Mouse (Mus musculus) forebrain, embryonic 13.5 days (tissue): ENCODE results near the gene Clk1. TPM values are rescaled to one million over a fixed set of nuclear protein-coding genes. Genes with fewer than 3 reads are reported as not detected.

Source experiments
- ATAC-seq: fragments of 200-750 bp; cut with Nextera tagmentation; 2 replicates; pipeline ENCODE4 v1.8.0; 2017
- H3K27ac ChIP-seq: fragments of 300-500 bp; sonication (generic); 2 replicates; pipeline ENCODE4 v1.5.1; 2015; ENCODE audit warnings: inconsistent platforms, mild to moderate bottlenecking, moderate library complexity
- H3K27me3 ChIP-seq: fragments of 300-500 bp; sonication (generic); 2 replicates; pipeline ENCODE4 v1.6.1; 2015; ENCODE audit warnings: mild to moderate bottlenecking, inconsistent platforms
- H3K36me3 ChIP-seq: fragments of 300-500 bp; sonication (generic); 2 replicates; pipeline ENCODE4 v1.6.1; 2015; ENCODE audit warnings: mild to moderate bottlenecking, inconsistent platforms; ENCODE audit not compliant: poor library complexity, severe bottlenecking
- H3K4me1 ChIP-seq: fragments of 300-500 bp; sonication (generic); 2 replicates; pipeline ENCODE4 v1.6.1; 2015; ENCODE audit warnings: inconsistent platforms
- H3K4me2 ChIP-seq: fragments of 300-500 bp; sonication (generic); 2 replicates; pipeline ENCODE4 v1.6.1; 2015; ENCODE audit warnings: inconsistent platforms, mild to moderate bottlenecking, moderate library complexity
- H3K4me3 ChIP-seq: fragments of 300-500 bp; sonication (generic); 2 replicates; pipeline ENCODE4 v1.5.1; 2015; ENCODE audit warnings: mild to moderate bottlenecking, inconsistent platforms
- H3K9ac ChIP-seq: fragments of 300-500 bp; sonication (generic); 2 replicates; pipeline ENCODE4 v1.6.1; 2015; ENCODE audit warnings: mild to moderate bottlenecking, inconsistent platforms
- H3K9me3 ChIP-seq: fragments of 300-500 bp; sonication (generic); replicated peaks from 2 replicates; pipeline ENCODE4 v1.6.1; 2016; ENCODE audit warnings: inconsistent platforms
- WGBS: fragments of 180-500 bp; shearing (Covaris S2); methylation state at CpG from one replicate; pipeline ENCODE4 v1.1.7; 2015; 5-methylcytosine and 5-hydroxymethylcytosine counted together
- polyA plus RNA-seq: library from polyadenylated mRNA; unstranded; fragments of >200 nt; fragmentation: Nextera tagmentation; extraction: Ambion mirVana; gene quantifications from 2 replicates; pipeline ENCODE4 v1.2.1, GENCODE M21; 2015

The Clk1 gene
- polyA plus RNA-seq, 1 experiment from 2014 or later, result 165 TPM

DNA sequence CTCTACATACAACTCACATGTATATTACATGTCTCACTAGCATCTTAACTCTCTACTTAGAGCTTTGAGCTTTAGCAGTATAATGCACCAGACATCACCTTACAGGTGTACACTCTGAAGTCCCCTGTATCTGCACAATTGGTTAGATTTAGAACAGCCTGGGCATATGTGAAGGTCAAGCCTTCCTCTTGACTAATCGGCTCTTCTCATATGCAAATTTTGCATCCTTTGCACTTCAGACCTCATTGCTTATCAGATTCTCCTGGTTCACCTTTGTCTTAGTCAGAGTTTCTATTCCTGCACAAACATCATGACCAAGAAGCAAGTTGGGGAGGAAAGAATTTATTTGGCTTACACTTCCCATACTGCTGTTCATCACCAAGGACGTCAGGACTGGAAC lies 54.1 kb downstream of the Clk1 start:
- WGBS, result 82% methylated on average over 2 of the region's 2 CpGs
- Histone ChIP-seq H3K4me1 (no peaks in the 10 kb centered on the region), H3K4me2 (no peak overlapping the region), H3K9ac (no peak overlapping the region), H3K27me3 (no peaks in the 10 kb centered on the region), H3K4me3 (no peak overlapping the region), H3K36me3 (no peaks in the 10 kb centered on the region), H3K27ac (no peak overlapping the region), H3K9me3 (no peaks in the 10 kb centered on the region)
- no peak for ATAC-seq

DNA sequence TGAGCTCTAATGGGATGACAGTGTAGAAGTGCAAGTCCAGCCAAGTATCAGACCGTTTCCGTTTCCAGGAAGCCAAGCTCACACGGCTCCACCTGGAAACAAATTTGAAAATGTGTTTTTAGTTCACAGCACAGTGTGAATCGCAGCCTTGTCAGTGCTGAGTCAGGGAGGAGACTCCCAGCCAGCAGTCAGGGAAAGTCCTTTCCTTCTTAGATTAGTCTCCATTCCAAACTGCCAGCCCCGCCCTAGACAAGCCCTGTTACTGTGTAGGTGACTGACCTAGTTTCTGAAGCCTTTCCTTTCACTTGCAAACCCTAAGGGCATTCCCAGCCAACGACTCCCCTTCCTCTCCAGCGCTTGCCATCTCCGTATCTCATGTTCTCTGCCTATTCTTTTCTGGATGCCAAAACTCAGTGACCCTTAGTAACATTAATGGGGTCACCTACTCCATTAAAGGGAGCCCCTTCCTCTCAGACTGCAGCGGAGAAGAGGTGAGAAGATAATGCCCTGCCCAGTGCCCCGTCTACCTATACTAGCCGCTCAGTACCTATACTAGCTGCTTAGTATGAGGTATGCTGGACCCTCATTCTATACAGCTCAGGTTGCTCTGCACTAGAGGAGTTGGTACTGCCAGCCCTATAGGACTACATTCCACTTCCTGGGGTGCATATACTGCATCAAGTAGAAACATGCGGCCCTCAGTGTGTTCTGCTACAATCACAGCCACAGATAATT lies 57.0 kb downstream of the Clk1 start:
- no peaks in the 10 kb centered on the region for H3K27me3 ChIP-seq
- H3K9me3 ChIP-seq, result no peaks in the 10 kb centered on the region
- WGBS, result 87% methylated on average over 12 of the region's 12 CpGs
- H3K4me2 ChIP-seq, result no peak overlapping the region
- H3K27ac ChIP-seq, result no peak overlapping the region
- no peak overlapping the region for H3K4me3 ChIP-seq
- no peaks in the 10 kb centered on the region for H3K4me1 ChIP-seq
- no peaks in the 10 kb centered on the region for H3K36me3 ChIP-seq
- ATAC-seq, result no peak
- no peak overlapping the region for H3K9ac ChIP-seq

DNA sequence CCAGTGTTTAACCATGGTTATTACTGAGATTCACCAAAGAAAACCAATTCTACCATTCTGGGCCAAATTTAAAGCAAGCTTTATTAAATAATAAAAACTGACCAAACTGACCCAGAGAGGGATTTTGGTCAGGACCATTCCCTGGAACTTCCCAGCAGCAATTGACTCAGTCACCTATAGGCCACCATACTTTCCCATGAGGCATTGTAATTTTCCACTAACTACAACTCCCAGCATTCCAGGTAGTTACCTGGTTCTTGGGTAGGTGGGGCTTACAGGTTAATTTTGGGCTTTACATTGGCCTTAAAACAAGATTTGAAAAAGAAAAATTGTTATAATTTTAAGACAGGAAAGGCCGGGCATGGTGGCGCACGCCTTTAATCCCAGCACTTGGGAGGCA lies 58.0 kb downstream of the Clk1 start:
- H3K27me3 ChIP-seq, result no peaks in the 10 kb centered on the region
- H3K9me3 ChIP-seq, result no peaks in the 10 kb centered on the region
- no peak overlapping the region for H3K9ac ChIP-seq
- H3K27ac ChIP-seq, result no peak overlapping the region
- ATAC-seq, result no peak
- no peaks in the 10 kb centered on the region for H3K36me3 ChIP-seq
- H3K4me2 ChIP-seq, result no peak overlapping the region
- 97% methylated on average over 3 of the region's 3 CpGs for WGBS
- no peak overlapping the region for H3K4me3 ChIP-seq
- no peaks in the 10 kb centered on the region for H3K4me1 ChIP-seq

DNA sequence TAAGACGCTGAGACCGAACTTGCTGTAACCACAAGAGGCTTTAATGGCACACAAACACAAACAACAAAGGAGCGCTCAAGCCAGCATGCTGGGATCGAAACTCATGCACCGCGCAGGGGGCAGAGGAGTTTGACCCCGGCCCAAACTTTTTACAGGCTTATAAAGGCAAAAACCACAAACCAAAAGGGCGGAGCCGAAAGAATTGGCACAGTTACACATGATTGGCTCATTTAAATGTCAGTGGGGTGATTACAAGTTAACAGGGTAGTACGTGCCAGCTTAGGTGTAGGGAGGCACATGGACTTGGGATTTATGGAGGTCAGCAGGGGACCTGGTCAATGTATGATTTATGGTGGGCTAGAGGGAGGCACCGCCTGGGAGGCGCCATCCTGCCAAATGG lies 59.3 kb downstream of the Clk1 start:
- ATAC-seq, result no peak
- H3K27ac ChIP-seq, result no peak overlapping the region
- no peak overlapping the region for H3K4me2 ChIP-seq
- no peak overlapping the region for H3K9ac ChIP-seq
- H3K9me3 ChIP-seq, result no peaks in the 10 kb centered on the region
- 92% methylated on average over 12 of the region's 12 CpGs for WGBS
- H3K27me3 ChIP-seq, result no peaks in the 10 kb centered on the region
- no peaks in the 10 kb centered on the region for H3K36me3 ChIP-seq
- no peak overlapping the region for H3K4me3 ChIP-seq
- no peaks in the 10 kb centered on the region for H3K4me1 ChIP-seq

DNA sequence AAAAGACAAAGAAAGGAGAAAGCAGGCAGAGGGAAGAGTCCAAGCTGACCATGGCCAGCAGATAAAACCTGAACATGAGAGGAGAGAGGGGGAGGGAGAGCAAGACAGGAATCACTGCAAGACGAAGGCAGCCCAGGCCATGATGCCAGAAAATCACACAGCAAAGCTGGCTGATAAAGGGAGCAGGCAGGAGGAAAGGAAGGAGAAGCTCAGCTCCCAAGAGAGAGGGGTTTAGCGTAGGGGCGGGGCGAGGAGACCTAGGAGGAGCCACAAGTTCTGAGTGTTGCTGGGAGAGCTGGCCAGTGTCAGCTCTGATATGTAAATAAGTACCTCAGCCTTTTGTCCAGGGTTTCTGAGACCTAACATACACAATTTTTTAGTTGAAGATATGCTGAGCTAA lies 61.6 kb downstream of the Clk1 start:
- 55% methylated on average over 4 of the region's 4 CpGs for WGBS
- no peak overlapping the region for H3K27ac ChIP-seq
- H3K9me3 ChIP-seq, result no peaks in the 10 kb centered on the region
- H3K9ac ChIP-seq, result no peak overlapping the region
- no peaks in the 10 kb centered on the region for H3K27me3 ChIP-seq
- no peak overlapping the region for H3K4me3 ChIP-seq
- H3K4me2 ChIP-seq, result no peak overlapping the region
- no peak for ATAC-seq
- H3K4me1 ChIP-seq, result no peaks in the 10 kb centered on the region
- H3K36me3 ChIP-seq, result no peaks in the 10 kb centered on the region

Other genes with a start within 250 kb of the Clk1 start
- 0.11 and 0.12 TPM in 2 replicates for gene Aox4, start 213.7 kb downstream of the Clk1 start, polyA plus RNA-seq
- gene Aox2, start 145.7 kb downstream of the Clk1 start, polyA plus RNA-seq, result 0.06 TPM in 1 of 2 replicates, not detected in the other
- 441 and 458 TPM in 2 replicates for gene Bzw1, start 31.2 kb downstream of the Clk1 start, polyA plus RNA-seq
- gene Nif3l1, start 21.1 kb upstream of the Clk1 start, polyA plus RNA-seq, result 64.1 and 64.8 TPM in 2 replicates
- 54.2 and 54.6 TPM in 2 replicates for gene Ppil3, start 21.4 kb upstream of the Clk1 start, polyA plus RNA-seq
- gene Orc2, start 81.0 kb upstream of the Clk1 start, polyA plus RNA-seq, result 34.0 and 40.1 TPM in 2 replicates
- gene Fam126b, start 162.3 kb upstream of the Clk1 start, polyA plus RNA-seq, result 10.8 TPM in 2 replicates
- gene Ndufb3, start 162.3 kb upstream of the Clk1 start, polyA plus RNA-seq, result 187 and 206 TPM in 2 replicates